Mouse (Mus musculus): Measurements from ENCODE around the gene Ncapg.

DNA sequence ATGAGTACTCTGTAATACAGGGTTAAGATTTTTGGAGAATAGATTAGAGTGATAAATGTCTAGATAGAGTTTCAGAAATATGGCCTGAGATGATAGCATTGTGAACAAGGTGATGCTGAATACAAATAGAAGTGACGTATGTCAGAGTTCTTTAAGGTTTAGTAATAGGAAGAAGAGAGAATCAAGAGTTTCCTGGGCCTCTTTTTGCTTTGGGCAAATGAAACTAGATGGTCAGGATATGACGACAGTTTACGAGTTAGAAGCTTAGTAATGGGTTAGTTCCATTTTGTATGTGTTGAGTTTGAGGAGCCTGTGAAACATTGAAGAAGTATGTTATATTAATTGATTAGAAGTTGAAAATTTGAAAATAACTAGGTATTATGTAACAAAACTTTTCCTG, 16.5 kb downstream of the Ncapg start:
- TF ChIP-seq POLR2A (IDR thresholded peaks at IDR 0.05; ENCODE audit: low read depth, low read length), result no peak
- no peak for TF ChIP-seq CTCF (IDR thresholded peaks at IDR 0.05; ENCODE audit: borderline replicate concordance, insufficient read depth, low read length)

Data from embryonic fibroblast, embryonic 13.5 days (primary cell).